Mouse (Mus musculus) spleen, adult 2 months (tissue): ENCODE data around the gene Ninj2. TPM values are rescaled to one million over a fixed set of nuclear protein-coding genes. Genes with fewer than 3 reads are reported as not detected.

Source experiments
- DNase-seq, 2 experiments: peaks; one replicate each; pipeline versions ENCODE4 v3.0.0 to v3.0.0-alpha.2; 2012 to 2021; ENCODE audit warnings: low spot score in 2 of 2, low read depth in 1 of 2
- H3K27ac ChIP-seq: fragments of 200-500 bp; 2 replicates; pipeline ENCODE4 v1.5.1; 2012; ENCODE audit warnings: low read length, inconsistent platforms; ENCODE audit not compliant: insufficient read depth
- H3K27me3 ChIP-seq: fragments of 200-500 bp; 2 replicates; pipeline ENCODE4 v1.6.1; 2012; ENCODE audit warnings: mild to moderate bottlenecking, moderate library complexity, low read length, inconsistent platforms; ENCODE audit not compliant: control insufficient read depth, insufficient read depth
- H3K36me3 ChIP-seq: fragments of 200-500 bp; 2 replicates; pipeline ENCODE4 v1.6.1; 2012; ENCODE audit warnings: mild to moderate bottlenecking, low read length, inconsistent platforms; ENCODE audit not compliant: control insufficient read depth, insufficient read depth
- H3K4me1 ChIP-seq: fragments of 200-500 bp; 2 replicates; pipeline ENCODE4 v1.6.1; 2011; ENCODE audit warnings: inconsistent platforms; ENCODE audit not compliant: control insufficient read depth, insufficient read depth, insufficient read length
- H3K4me3 ChIP-seq: fragments of 200-500 bp; 2 replicates; pipeline ENCODE4 v1.5.1; 2011; ENCODE audit warnings: mild to moderate bottlenecking, inconsistent platforms; ENCODE audit not compliant: insufficient read depth, insufficient read length; ENCODE audit errors: extremely low read depth
- CTCF ChIP-seq: fragments of 200-500 bp; IDR thresholded peaks from 2 replicates; pipeline ENCODE4 v1.5.1; 2011; ENCODE audit warnings: mild to moderate bottlenecking, inconsistent platforms; ENCODE audit not compliant: insufficient read depth, insufficient read length, insufficient replicate concordance; ENCODE audit errors: extremely low read depth
- POLR2A ChIP-seq: fragments of 200-500 bp; IDR thresholded peaks from 2 replicates; pipeline ENCODE4 v1.6.1; 2011; ENCODE audit warnings: low read depth, low read length, inconsistent platforms
- WGBS: fragments of 180-500 bp; shearing (Covaris S2); methylation state at CpG from one replicate; pipeline ENCODE4 v1.1.7; 2018; 5-methylcytosine and 5-hydroxymethylcytosine counted together
- polyA plus RNA-seq: library from polyadenylated mRNA; depleted of rRNA; stranded (reverse); fragments of >200 nt; gene quantifications from 2 replicates; pipeline ENCODE4 v1.2.3, GENCODE M21; 2012

Gene Ninj2
- polyA plus RNA-seq, 1 experiment: 0.19 TPM

DNA sequence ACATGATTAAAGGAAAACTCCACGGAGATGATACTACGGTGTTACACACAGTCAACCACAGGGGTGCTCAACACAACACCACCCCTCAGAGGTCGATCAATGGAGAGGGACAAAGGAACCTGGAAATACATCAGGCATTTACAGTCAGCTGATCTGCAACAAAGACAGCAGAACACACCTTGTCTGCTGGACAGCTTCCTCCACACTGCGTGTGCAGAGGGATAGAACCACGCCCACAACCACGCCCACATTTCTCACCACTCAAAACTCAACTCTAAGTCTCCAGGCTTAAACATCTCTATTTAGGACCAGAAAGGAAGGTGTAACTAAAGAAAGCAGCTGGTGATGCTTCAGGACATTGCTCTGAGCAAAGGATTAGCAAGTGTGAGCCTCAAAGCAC lies 118.4 kb downstream of the Ninj2 start:
- Histone ChIP-seq H3K4me1 (peaks cover 5% of the 10 kb centered on the region; the same call in 1 of the 2 replicates), H3K27ac (no peak overlapping the region), H3K27me3 (no peaks in the 10 kb centered on the region), H3K4me3 (no peak overlapping the region), H3K36me3 (no peaks in the 10 kb centered on the region)
- DNase-seq: no peak
- whole genome bisulfite sequencing: 70% methylated on average over 6 of the region's 6 CpGs
- TF ChIP-seq POLR2A (no peak), CTCF (no peak)

- no peaks in the 10 kb centered on the region for H3K27me3 ChIP-seq
- no peak for DNase-seq
- H3K4me1 ChIP-seq: no peaks in the 10 kb centered on the region
- H3K27ac ChIP-seq: no peak overlapping the region
- H3K4me3 ChIP-seq: no peak overlapping the region
- H3K36me3 ChIP-seq: no peaks in the 10 kb centered on the region
- TF ChIP-seq POLR2A (no peak), CTCF (no peak)
- WGBS: 77% methylated on average over 1 of the region's 1 CpGs
Measured at GRCm38 (mm10) chr6:120216702-120217101, 123.6 kb downstream of the Ninj2 start.

- WGBS: 89% methylated on average over 2 of the region's 2 CpGs
- no peaks in the 10 kb centered on the region for H3K4me1 ChIP-seq
Measured at GRCm38 (mm10) chr6:120219281-120219680, 126.1 kb downstream of the Ninj2 start.

GRCm38 (mm10) chr6:120222669-120223068 lies 129.5 kb downstream of the Ninj2 start:
- Histone ChIP-seq H3K4me1 (no peaks in the 10 kb centered on the region), H3K4me3 (no peak overlapping the region), H3K27ac (no peak overlapping the region), H3K36me3 (no peaks in the 10 kb centered on the region), H3K27me3 (no peaks in the 10 kb centered on the region)
- WGBS: 29% methylated on average over 6 of the region's 6 CpGs
- TF ChIP-seq CTCF (peak; percentile 21; the same call in 1 of the 2 replicates), POLR2A (no peak)
- DNase-seq: no peak

More at GRCm38 (mm10) chr6:120219281-120219680, 126.1 kb downstream of the Ninj2 start:
- TF ChIP-seq POLR2A: no peak
- no peak for TF ChIP-seq CTCF
- DNase-seq: no peak
- H3K27ac ChIP-seq: no peak overlapping the region
- no peaks in the 10 kb centered on the region for H3K27me3 ChIP-seq
- no peak overlapping the region for H3K4me3 ChIP-seq
- no peaks in the 10 kb centered on the region for H3K36me3 ChIP-seq

GRCm38 (mm10) chr6:120225355-120225754 lies 132.2 kb downstream of the Ninj2 start:
- Histone ChIP-seq H3K4me1 (no peaks in the 10 kb centered on the region), H3K27me3 (no peaks in the 10 kb centered on the region), H3K4me3 (no peak overlapping the region), H3K36me3 (no peaks in the 10 kb centered on the region), H3K27ac (no peak overlapping the region)
- DNase-seq: no peak
- TF ChIP-seq CTCF: no peak
- 66% methylated on average over 6 of the region's 6 CpGs for WGBS

DNA sequence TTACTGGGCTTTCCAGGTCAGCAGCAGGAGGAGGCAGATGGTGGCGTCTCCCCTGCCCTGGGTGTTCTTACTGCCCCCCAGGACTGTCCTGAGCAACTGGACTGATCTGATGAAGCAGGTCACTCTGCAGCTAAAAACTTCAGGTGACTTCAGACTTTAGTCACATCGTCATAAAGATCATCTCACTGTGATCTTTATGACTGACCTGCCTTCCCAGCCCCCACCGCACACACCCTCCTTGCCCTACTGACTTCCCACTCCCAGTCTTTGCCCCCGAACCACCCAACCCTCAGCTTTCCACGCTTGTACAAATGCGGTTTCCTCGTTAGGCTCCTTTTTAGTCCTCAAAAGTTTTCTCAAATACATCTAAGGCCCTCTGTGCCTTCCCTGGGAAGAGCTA lies 133.9 kb downstream of the Ninj2 start:
- Histone ChIP-seq H3K27ac (no peak overlapping the region), H3K36me3 (no peaks in the 10 kb centered on the region), H3K4me3 (no peak overlapping the region), H3K4me1 (no peaks in the 10 kb centered on the region), H3K27me3 (no peaks in the 10 kb centered on the region)
- DNase-seq: no peak
- TF ChIP-seq POLR2A: no peak
- no peak for TF ChIP-seq CTCF
- WGBS: 85% methylated on average over 7 of the region's 7 CpGs

DNA sequence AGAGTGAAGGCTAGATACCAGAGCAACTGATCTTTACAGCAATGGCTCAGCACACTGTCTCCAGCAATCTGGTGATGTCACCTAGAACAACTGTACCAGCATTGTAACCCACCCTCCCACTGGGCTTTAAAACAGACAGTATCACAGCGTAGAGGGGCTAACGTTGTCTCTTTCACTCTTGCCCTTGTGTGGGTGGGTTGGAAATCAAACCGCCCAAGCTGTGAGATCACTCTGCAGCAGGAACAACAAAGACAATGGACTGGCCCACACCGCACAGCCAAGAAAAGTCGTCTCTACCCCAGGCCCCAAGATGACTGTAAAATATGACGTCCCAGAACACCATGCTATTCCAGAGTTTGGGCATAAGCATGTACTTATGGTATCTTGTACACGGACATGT lies 136.7 kb downstream of the Ninj2 start:
- H3K4me1 ChIP-seq: no peaks in the 10 kb centered on the region
- no peaks in the 10 kb centered on the region for H3K27me3 ChIP-seq
- no peaks in the 10 kb centered on the region for H3K36me3 ChIP-seq
- H3K27ac ChIP-seq: no peak overlapping the region
- no peak overlapping the region for H3K4me3 ChIP-seq
- TF ChIP-seq CTCF: no peak
- no peak for TF ChIP-seq POLR2A
- WGBS: 70% methylated on average over 7 of the region's 7 CpGs
- DNase-seq: no peak

- no peak for DNase-seq
- H3K36me3 ChIP-seq: no peaks in the 10 kb centered on the region
- no peak overlapping the region for H3K27ac ChIP-seq
- no peak for TF ChIP-seq CTCF
- TF ChIP-seq POLR2A: no peak
- WGBS: 48% methylated on average over 1 of the region's 1 CpGs
- H3K4me3 ChIP-seq: no peak overlapping the region
- H3K4me1 ChIP-seq: no peaks in the 10 kb centered on the region
- no peaks in the 10 kb centered on the region for H3K27me3 ChIP-seq
Measured at GRCm38 (mm10) chr6:120230441-120230840, 137.3 kb downstream of the Ninj2 start.
